Mouse (Mus musculus) C2C12 (cell line): ENCODE data around the gene Lyrm2.

Experiments used
- CEBPB ChIP-seq: IDR thresholded peaks from one replicate; pipeline ENCODE4 v1.6.1; 2011; ENCODE audit warnings: low read depth, mild to moderate bottlenecking, control low read depth, moderate library complexity
- CTCF ChIP-seq: IDR thresholded peaks from one replicate; pipeline ENCODE4 v1.5.1; 2011; ENCODE audit not compliant: control insufficient read depth, insufficient read depth, insufficient read length
- MAX ChIP-seq: IDR thresholded peaks from one replicate; pipeline ENCODE4 v1.6.1; 2011; ENCODE audit warnings: mild to moderate bottlenecking, control low read depth
- MYOG ChIP-seq: IDR thresholded peaks from one replicate; pipeline ENCODE4 v1.6.1; 2011; ENCODE audit not compliant: control insufficient read depth, insufficient read length; ENCODE audit errors: extremely low read depth
- USF1 ChIP-seq: IDR thresholded peaks from one replicate; pipeline ENCODE4 v1.6.1; 2011; ENCODE audit warnings: low read depth, mild to moderate bottlenecking, control low read depth, moderate library complexity

- TF ChIP-seq USF1: no peak
- no peak for TF ChIP-seq CTCF
- TF ChIP-seq MYOG: no peak
- no peak for TF ChIP-seq MAX
- no peak for TF ChIP-seq CEBPB
Observed at GRCm38 (mm10) chr4:32767471-32767870, 32.6 kb upstream of the Lyrm2 start.
